Mouse (Mus musculus) adrenal gland, postnatal 25 days (tissue): ENCODE results near the gene Aip. TPM values are rescaled to one million over a fixed set of nuclear protein-coding genes. Genes with fewer than 3 reads are reported as not detected.
"Not testable (repeated sequence)": the region's sequence is repeated elsewhere in the genome, so short reads cannot be mapped to it uniquely, and the experiment has no call there.

Experiments used
- DNase-seq: peaks from one replicate; pipeline ENCODE4 v3.0.0; 2021; ENCODE audit warnings: mixed read lengths
- total RNA-seq: library from RNA; stranded (reverse); gene quantifications from 2 replicates; pipeline ENCODE4 v1.2.3, GENCODE M21; 2021

Aip gene
- total RNA-seq, 1 experiment from 2014 or later, result 117 TPM

DNA sequence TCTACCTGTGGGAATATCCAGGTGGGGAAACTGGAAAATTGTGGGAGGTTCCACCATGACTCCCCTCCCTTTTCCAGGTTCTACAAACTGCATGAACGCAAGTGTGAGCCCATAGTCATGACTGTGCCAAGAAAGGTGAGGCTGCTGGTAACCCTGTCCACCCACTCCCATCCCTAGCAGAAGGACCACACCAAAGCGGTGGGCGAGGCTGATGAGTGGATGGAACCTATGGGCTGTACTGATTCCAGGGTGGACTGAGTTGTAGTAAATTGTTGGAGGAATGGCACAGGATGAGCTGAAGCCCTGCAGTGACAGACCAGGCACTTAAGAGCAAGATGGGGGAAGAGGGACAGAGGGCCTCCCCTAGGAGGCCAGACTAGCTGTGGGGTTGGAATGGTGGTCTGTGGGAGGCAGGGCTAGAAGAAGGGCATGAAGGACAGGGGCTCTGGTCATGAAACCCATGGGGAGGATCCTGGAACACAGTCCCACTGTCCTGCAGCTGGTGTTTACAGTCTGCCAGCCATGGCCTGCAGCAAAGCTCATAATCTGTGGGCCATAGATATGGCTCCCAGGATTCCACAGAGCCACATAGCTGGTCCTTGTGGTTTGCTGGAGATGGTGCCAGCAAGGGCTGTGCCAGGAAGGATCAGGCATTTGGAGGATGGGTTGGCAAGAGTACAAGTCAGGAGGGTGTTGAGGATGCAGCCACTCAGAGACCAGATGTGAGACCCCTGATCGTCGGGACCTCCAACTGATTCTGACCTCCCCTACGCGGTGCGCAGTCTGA, 27.0 kb upstream of the Aip start:
- no peak for DNase-seq

DNA sequence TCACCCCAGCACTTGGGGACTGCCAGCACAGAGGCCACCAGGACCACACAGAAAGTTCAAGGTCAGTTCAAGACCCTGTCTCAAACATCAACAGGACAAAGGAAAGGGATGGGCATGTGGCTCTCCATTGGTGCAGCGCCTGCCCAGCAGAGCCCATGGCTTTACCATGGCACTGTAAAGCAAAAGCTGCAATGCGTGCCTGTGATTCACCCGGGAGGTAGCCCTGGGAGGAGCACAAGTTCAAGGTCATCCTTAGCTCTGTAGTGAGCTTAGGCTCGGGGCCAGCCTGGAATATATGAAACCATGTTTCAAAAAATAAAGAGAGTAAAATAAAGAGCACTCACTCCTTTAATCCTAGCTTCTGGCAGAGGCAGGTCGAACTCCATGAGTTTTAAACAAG, 26.2 kb upstream of the Aip start:
- peak; percentile 54 for DNase-seq

DNA sequence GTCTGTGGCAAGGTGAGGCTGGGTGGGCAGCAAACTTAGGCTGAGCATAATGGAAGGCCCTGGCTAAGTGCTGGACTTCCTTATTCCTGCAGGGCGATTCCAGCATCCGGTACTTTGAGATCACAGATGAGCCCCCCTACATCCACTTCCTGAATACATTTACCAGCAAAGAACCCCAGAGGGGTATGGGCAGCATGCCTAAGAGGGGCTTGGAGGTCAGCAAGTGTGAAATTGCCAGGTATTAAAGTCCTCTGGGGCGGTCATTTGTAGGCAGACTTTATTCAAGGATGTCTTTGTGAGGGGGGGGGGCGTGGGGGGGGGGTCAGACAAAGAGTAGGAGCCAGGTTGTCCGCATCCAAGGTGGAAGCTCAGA, 25.8 kb upstream of the Aip start:
- DNase-seq, result no peak

DNA sequence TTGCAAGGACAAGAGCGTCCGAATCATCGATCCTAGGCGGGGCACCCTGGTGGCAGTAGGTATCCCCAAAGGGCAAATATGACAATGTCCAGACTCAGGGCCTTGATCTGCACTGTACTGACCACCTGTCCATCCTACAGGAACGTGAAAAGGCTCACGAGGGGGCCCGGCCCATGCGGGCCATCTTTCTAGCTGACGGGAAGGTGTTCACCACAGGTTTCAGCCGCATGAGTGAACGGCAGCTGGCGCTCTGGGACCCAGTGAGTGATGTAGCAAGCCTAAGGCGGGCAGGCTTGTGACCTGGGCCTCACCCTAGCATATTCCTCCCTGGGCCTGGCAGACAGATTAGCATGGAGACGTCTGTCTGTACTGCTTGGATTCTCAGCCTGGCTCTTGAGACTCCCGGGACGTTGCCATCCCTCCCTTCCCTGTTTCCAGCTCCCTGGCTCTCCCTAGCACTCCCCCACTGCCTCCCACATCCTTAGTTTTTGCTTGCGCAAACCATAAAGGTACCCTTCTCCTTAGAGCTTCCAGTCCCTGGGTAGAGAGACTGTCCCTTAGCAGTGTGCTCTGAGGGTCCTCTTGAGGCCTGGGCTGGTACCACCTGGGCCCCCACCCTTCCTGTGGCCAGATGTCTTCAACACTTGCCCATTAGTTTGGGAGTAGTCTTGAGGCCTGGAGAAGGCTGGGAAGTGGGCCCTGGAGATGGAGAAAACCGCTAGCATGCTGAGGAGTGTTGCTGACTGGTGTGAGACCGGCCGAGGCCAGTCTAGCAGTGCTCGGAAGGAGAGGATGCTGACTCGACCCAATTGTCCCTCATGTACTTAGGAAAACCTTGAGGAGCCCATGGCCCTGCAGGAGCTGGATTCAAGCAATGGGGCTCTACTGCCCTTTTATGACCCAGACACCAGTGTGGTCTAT, 25.2 kb upstream of the Aip start:
- DNase-seq, result no peak

DNA sequence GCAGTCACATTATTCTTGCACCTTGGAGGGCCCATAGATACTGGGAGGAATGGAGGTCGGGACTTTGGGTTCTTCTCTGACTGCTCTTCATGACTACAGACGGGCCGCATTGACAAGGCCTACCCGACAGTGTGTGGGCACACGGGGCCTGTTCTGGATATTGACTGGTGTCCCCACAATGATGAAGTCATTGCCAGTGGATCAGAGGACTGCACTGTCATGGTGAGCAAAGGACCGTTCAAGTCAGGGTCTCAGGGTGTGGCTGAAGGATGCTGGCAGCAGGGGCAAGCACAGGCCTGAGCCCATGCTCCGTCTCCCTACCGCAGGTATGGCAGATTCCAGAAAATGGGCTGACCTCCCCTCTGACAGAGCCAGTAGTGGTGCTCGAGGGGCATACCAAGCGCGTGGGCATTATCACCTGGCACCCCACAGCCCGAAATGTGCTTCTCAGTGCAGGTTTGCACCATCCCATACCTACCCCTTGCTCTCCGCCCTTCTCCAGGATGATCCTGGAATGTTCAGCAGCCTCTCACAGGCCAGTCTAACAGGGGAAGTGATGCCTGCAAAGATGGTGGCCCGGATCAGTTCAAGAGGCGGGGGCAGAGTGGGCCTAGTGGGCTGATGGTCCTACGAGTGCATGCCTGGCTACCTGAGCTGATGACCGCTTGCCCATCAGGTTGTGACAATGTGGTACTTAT, 24.3 kb upstream of the Aip start:
- no peak for DNase-seq

DNA sequence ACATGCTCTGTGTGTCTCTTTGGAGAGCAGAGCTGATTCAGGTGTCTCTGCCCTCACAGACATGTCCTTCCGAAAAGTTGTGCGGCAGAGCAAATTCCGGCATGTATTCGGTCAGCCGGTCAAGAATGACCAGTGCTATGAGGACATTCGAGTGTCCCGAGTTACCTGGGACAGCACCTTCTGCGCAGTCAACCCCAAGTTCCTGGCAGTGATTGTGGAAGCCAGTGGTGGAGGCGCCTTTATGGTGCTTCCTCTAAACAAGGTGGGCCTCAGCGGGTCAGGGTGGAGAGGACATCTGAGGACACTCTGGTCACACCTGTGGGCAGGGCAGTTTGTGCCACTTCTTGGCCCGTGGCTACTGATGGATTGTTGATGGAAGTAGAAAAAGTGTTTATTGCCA, 23.6 kb upstream of the Aip start:
- no peak for DNase-seq

DNA sequence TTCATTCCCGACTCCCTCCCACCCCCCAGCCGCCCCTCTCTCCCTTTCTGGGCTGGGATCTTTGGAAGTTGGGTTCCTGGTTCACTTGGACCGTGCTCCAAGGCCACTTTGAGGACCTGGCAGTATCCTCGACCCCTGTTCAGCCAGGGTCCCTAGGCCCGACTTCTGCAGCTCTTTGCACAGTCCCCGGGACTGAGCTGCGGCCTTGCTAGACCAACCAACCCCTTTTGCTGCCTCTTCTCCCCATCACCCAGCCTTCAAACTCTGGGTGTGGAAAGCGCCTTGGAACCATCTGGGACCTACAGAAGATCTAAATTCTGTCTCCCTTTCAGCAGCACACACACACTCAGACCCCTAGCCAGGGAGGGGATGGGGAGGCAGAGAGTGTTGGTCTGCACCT, 23.2 kb upstream of the Aip start:
- no peak for DNase-seq

DNA sequence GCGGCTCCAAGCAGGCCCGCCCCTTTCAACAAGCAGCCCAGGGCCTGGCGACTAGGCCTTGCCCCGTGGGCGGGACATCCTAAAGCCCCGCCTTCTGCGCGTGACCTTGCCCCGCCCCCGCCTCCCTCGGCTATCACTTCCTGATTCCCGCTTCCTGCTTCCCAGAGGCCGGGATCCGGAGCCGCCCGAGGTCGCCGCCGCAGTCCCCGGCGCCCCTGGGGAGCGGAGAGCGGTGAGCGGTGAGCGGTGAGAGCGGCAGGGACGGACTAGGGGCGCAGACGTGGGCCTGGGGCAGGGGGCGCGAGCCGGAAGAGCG, 22.8 kb upstream of the Aip start, which contains the start of gene Coro1b:
Gene Coro1b, plus strand, starts transcription at position 129 of the 316 bp plus-strand sequence.
- peak; percentile 98 for DNase-seq

DNA sequence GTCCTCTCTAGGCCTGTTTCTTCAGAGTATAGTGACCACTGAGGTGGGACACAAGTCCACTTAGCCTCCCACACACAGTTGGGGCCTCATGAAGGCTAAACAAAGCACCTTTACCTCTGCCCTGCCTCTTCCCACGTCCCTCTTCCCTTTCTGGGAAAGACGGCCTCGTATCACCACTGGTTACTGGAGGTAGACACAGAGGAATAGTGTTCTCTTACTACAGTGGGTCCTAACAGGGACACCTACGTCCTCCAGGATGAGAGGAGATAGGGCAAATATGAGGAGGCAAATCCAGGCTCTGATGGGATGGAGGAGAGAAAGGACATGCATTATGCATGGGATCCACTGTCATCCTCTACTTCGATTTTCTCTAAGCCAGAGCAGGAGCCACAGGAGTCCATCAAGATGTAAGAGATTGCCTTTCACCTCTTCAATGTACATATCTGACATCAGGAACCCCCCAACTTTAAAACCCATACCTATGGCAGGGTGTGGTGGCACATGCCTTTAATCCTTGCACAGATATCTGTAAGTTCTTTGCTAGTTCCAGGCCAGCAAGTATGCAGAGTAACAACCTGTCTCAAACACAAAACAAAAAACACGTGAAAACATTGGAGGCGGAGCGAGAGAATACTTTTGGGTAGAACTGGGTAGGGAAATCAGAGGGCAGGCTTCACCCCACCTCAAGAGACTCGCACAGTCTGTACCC, 22.3 kb upstream of the Aip start:
- DNase-seq, result no peak

DNA sequence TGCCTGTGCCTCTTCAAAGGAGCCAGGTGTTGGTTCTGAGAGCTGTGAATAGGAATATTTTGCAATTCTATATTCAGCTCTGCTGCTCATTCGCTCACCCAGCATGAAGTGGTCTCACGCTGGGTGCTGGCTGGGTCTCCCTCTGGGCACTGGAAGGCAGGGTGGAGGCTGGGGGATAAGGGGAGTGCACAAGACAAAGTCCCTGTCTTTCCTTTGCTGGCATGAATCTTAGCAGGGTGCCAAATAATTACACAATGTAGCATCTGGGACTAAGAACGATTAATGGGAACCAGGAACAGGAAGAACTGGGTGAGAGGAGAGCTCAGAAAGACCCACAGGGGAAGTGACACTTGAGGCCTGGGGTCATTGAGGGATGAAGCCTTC, 21.4 kb upstream of the Aip start:
- DNase-seq, result no peak

DNA sequence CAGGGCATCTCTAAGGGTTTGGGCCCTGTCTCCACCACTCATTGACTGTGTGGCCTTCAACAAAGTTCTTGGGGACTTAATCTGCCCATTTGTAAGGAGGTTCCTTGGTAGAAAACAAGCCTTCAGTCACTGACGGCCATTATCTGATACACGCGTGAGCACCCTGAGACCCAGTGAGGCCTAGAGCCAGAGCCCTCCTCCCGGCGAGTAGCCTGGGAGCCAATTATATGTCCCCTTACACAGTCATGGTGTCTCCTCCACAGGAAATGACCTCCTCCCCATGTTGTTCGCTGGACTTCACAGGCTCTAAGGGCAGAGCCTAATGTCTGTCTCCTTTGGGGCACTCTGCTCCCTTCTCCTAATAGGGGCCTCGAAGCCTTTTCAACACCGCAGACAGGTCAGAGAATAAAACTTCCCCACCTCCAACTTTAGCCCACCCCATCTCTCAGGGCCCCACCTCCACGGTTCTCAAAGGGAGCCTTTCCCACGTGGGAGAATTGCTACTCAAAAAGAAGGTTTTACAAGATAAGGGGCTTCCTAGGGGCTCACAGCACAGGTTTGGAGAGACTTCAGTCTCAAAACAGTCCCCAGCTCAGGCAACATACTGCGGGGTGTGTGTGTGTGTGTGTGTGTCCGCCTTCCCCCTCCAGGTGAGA, 20.8 kb upstream of the Aip start:
- no peak for DNase-seq

DNA sequence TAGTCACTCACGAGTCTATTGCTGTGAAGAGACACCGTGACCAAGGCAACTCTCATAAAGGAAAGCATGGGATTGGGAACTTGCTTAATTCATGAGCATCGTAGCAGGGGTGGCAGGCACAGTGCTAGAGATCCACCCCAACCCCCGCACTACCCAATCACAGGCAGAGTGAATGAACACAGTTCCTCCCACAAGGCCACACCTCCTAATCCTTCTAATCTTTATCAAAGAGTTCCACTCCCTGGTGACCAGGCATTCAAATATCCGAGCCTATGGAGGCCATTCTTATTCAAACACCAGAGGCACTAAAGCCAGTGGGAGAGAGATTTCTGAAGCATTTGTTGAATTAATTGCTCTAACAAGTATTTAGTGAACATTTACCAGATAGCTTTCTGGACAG, 20.3 kb upstream of the Aip start:
- DNase-seq, result no peak

DNA sequence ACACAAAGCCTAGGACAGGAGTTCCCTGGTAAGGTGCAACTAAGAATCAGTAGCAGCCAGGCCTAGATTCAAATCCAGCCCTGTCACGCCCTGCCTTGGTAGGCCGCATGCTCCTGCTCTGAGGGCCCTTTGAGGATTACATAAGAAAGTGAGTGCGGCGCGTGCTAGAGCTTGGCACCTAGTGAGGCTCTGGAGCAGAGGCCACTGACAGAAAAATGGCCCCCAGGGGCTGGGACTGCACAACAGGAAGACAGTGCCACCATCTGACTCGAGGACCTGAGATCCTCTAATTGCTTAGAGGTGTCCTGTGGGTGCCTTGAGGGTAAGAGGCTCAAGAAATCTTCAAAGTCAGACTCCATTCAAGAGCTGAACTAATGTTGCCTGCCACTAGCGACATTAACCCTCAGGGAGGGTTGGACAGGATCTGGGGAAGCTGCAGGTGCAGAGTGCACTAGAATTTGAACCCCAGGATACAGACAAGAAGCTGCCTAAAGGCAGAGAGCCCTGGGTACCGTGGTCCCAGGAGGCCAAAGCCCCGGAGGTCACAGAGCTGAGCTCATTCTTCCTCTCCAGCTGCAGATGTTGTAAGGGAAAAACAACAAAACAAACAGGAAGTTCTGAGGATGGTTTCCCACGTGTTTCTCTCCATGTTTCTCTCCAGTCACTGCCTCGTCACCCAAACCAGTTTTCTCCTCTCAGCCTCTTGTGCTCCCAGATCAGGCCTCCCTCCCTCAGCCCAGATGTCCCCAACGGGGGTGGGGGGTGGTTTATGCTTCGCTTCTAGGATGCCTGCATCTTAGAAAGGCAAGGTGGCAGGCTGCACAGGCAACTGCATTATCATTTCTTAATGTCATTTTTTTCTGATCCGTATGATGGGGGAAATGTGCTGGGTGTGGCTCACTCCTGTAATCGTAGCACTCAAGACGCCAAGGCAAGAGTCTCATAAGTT, 19.2 kb upstream of the Aip start:
- no peak for DNase-seq

DNA sequence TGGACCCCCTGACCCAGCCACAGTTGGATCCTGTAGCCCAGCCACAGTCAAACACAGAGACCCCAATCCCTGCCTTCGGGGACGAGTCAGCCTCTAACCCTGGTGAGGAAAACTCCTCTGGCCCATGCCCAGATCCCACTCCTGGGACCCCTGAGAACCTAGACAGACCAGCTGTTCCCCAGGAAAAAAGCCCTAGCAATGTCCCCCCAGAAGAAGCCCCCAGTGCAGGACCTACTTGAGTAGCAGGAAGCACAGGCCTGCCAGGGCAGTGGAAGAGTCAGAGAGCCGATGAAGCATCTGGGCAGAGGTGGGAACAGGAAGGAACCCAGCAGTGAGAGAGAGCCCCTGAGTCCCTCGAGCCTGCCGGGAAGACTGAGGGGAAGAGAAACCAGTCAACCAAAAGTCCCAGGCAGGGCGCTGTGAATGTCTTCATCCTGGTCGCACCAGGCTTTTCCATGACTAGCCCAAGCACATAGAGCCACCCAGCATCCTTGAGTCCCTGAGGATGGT, 18.2 kb upstream of the Aip start, which contains the start of gene Cabp4:
Gene Cabp4, minus strand, starts transcription at position 275 of the 510 bp plus-strand sequence.
- DNase-seq, result no peak

DNA sequence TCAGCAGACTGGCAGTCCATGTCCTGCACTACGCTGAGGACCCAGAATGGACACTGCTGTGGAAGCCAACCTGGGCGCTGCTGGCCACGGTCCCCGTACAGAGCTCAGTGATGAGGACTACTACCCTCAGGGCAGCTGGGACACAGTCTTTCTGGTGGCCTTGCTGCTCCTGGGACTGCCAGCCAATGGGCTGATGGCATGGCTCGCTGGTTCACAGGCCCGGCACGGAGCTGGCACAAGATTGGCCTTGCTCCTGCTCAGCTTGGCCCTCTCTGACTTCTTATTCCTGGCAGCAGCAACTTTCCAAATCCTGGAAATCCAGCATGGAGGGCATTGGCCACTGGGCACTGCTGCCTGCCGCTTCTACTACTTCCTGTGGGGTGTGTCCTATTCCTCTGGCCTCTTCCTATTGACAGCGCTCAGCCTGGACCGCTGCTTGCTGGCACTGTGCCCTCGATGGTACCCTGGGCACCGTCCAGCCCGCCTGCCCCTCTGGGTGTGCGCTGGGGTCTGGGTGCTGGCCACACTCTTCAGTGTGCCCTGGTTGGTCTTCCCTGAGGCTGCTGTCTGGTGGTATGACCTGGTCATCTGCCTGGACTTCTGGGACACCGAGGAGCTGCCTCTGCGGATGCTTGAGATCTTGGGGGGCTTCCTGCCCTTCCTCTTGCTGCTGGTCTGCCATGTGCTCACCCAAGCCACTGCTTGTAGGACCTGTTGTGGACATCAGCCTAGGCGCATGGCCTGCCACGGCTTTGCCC, 16.9 kb upstream of the Aip start:
- no peak for DNase-seq

DNA sequence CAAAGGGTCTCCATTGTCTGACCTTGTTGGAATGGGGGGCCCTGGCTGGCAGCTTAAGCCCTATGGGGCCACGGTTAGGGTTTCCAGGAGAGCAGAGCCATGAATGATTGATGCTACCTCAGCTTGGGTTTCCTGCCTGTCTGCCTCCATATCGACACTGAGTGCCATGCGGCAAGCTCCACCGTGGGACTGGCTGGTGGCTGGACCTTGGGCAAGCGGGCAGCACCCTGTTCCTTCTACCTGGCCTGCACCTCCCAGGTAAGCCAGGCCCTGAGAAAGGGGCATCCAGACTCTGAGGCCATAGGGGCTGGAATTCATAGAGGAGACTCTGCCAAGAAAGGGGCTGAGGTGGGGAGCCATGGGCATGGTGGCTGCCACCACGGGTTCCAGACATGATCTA, 14.5 kb upstream of the Aip start:
- DNase-seq, result no peak

DNA sequence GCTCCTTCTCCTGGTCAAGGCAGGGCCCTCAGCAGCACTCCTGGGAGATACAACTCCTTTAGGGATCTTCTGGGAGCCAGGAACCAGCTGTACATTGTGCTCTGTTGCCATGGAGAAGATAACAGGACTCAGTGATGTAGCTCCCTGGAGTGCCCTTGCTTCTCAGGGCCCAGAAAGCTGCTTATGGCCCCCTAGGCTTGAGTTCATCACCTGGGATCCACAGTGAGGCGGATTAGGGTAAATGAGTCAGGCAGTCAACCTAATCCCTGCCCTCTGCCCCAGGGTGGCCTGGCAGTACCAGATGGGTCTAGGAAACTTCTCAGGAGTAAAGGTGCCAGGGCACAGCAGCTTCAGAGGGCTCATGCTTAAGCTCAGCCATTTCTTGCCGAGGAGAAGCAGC, 13.8 kb upstream of the Aip start, which contains the start of gene Gpr152:
Gene Gpr152, plus strand, starts transcription at position 342 of the 400 bp plus-strand sequence.
- no peak for DNase-seq

DNA sequence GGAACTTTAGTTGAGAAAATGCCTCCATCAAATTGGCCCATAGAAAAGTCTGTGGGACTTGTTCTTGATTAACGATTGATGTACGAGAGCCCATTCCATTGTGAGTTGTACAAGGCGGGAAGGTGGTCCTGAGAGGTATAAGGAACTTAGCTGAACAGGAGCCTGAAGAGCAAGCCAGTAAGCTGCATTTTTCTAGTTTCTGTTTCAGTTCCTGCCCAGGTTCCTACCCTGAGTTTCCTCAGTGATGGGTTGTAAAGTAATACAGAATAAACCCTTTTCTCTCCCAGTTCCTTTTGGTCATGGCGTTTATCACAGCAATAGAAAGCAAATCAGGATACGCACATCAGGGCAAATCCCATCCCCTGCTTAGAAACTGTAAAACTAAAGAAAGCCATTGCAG, 12.3 kb upstream of the Aip start:
- DNase-seq, result no peak

DNA sequence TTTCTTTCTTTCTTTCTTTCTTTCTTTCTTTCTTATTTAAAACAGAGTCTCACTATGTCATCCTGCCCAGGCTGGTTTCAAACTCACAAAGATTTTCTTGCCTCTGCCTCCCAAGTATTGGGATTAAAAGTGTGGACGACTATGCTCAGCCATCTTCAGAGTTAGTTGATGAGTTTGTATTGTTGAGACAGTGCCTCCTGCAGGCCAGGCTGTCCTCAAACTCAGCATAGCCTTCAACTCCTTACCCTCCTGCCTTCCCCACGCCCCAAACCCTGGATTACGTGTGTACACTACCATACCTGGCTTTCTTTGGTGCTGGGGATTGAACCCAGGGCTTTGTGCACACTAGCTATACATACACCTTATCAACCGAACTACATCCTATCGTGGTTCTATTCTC, 10.8 kb upstream of the Aip start:
- no peak for DNase-seq

DNA sequence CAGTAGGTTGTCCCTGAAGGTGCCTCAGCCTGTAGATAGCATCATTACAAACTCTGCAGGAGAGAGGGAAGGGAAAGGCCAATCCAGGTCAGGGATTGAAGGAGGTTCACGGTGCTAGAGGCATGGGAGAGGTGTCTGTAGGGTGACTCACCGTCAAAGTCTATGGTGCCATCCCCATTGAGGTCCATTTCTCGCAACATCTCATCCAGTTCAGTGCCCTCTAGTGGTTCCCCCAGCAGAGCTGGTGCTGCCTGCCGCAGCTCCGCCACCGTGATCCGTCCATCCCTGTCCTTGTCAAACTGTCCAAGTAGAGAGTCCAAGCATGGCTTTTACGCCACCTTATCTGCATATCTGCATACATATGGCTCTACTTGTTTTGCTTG, 10.3 kb upstream of the Aip start:
- not testable (repeated sequence) for DNase-seq
